Comparison of ENCODE assay signal across 7 mouse cellular contexts in the genomic region with DNA sequence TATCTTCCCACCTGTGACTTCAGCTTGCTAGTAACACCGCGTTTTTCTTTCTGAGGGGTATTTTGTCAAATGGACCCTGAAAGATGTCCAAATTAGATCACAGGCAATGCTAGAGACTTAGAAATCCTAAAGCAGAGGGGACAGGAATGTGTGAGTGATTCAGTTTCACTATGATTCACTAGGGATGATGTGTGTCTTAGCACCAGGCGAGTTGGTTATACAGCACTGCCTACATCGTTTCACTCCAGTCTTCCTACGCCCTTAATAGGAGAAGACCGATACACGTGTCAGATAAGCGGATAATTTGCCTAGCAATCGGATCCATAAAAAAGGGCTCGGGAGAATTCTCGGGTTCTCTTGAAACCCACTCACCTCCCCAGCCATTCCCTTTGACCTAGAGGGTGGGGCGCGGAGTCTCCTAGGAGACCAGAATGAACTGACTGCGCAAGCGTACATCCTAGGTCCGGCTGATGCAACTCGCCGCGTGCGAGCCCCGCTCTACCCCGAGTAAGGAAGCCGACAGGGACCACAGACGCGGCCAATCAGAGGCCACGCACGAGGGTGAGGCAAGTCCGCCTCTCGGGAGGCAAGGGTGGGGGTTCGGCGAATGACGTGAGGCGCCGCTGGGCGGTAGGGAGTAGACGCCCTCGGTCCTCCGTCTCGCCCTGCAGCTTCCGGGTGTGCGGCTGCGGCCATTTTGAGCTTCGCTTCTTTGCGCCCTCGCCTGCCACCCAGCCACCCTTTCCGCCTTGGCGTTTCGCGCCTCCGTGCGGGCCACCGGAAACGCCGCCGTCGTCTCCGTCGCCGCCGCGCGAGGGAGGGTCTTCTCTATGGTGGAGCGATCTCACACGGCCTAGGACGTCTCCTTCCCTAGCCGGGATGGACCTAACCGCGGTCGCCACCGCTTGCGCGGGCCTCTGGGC. TPM values are rescaled to one million over a fixed set of nuclear protein-coding genes. Genes with fewer than 3 reads are reported as not detected.
DNase-seq lines count a peak whose midpoint lies in the region; ATAC-seq lines count a peak whose summit lies in the region.

Ppp1r15b (plus strand) TSS at position 506 of the 923 bp plus-strand sequence.

- peak; percentile 98 for ATAC-seq in intestine, embryonic 15.5 days

- peak within 1 kb of the TSS; percentile 88 for H3K4me2 ChIP-seq in intestine, embryonic 15.5 days (replicated peaks)

- H3K4me3 ChIP-seq in intestine, embryonic 15.5 days (replicated peaks), result peak within 1 kb of the TSS; percentile 96
- peak within 1 kb of the TSS; percentile 98 for H3K4me3 ChIP-seq in midbrain, embryonic 10.5 days

- H3K36me3 ChIP-seq in intestine, embryonic 15.5 days, result no peaks in the 10 kb centered on the region
- H3K36me3 ChIP-seq in midbrain, embryonic 10.5 days, result peaks cover 34% of the 10 kb centered on the region

- peak within 1 kb of the TSS; percentile 98 for H3K9ac ChIP-seq in intestine, embryonic 15.5 days

- H3K9me3 ChIP-seq in intestine, embryonic 15.5 days, result no peaks in the 10 kb centered on the region
- H3K9me3 ChIP-seq in midbrain, embryonic 10.5 days (replicated peaks), result no peaks in the 10 kb centered on the region; the same call in 1 of the 2 replicates

- DNase-seq in adrenal gland, adult 2 months, result peak; percentile 100
- DNase-seq in embryo, embryonic 11.5 days (ENCODE audit: low read depth, low spot score), result peak; percentile 96
- DNase-seq in gastrocnemius, postnatal 36 days, result peak; percentile 94 to 98
- DNase-seq in left cerebral cortex, postnatal 25 days (ENCODE audit: low spot score in 2 of 2), result peak; percentile 99 to 100
- peak; percentile 99 for DNase-seq in midbrain, embryonic 10.5 days (ENCODE audit: low spot score)
- DNase-seq in right cerebral cortex, postnatal 4 days, result peak; percentile 94

- H3K4me1 ChIP-seq in intestine, embryonic 15.5 days (replicated peaks), result peaks cover 9% of the 10 kb centered on the region; the same call in 1 of the 2 replicates
- H3K4me1 ChIP-seq in midbrain, embryonic 10.5 days, result peaks cover 71% of the 10 kb centered on the region

- WGBS in intestine, embryonic 15.5 days, result under 1% methylated on average over 72 of the region's 72 CpGs
- WGBS in midbrain, embryonic 10.5 days, result 1% methylated on average over 72 of the region's 72 CpGs

- peak within 1 kb of the TSS; percentile 99 for H3K27ac ChIP-seq in intestine, embryonic 15.5 days
- peak within 1 kb of the TSS; percentile 95 for H3K27ac ChIP-seq in midbrain, embryonic 10.5 days (replicated peaks)

- no peaks in the 10 kb centered on the region for H3K27me3 ChIP-seq in intestine, embryonic 15.5 days (replicated peaks)
- no peaks in the 10 kb centered on the region for H3K27me3 ChIP-seq in midbrain, embryonic 10.5 days (ENCODE audit: low read depth, poor library complexity, severe bottlenecking)

- intact Hi-C loops in gastrocnemius, postnatal 36 days (cut with DNase I), result no loop called here
- intact Hi-C loops in left cerebral cortex, postnatal 25 days (cut with DNase I), result no loop called here

RNA-seq across cellular contexts. Expression of gene Ppp1r15b, which starts in this region (rescaled TPM):
- total RNA-seq in adrenal gland, adult 2 months (2021), result 10 to 100 TPM; 89.6 to 90.2 TPM
- polyA plus RNA-seq in adrenal gland, adult 2 months (2012; rRNA removed), result 34.1 and 40.4 TPM in 2 replicates
- total RNA-seq in gastrocnemius, postnatal 36 days (2021), result 10 to 100 TPM; 14.0 to 17.7 TPM
- polyA plus RNA-seq in intestine, embryonic 15.5 days (2015; fragmentation: Nextera tagmentation; extraction: Ambion mirVana), result 46.7 and 46.9 TPM in 2 replicates
- 10 to 100 TPM; 43.4 to 45.7 TPM for total RNA-seq in left cerebral cortex, postnatal 25 days (2021)
- polyA plus RNA-seq in midbrain, embryonic 10.5 days (2016; fragmentation: Nextera tagmentation; extraction: Ambion mirVana), result 48.9 and 56.8 TPM in 2 replicates

Comparison
In these comparisons a context has a peak if more than half of its experiments do, and no peak if none do; other contexts are left out.
1. Peak in every context shown above with its lines: DNase-seq, ATAC-seq, H3K4me3 ChIP-seq and H3K27ac ChIP-seq.